Mouse (Mus musculus): Measurements from ENCODE around the gene Tmem72.

Tmem72 gene

GRCm38 (mm10) chr6:116644335-116644734 lies 72.4 kb downstream of the Tmem72 start:
- peak; percentile 71 for DNase-seq

- no peak for DNase-seq
Observed at GRCm38 (mm10) chr6:116643881-116644280, 72.8 kb downstream of the Tmem72 start.

- no peak for DNase-seq
Observed at GRCm38 (mm10) chr6:116642942-116643341, 73.8 kb downstream of the Tmem72 start.

- peak; percentile 77 for DNase-seq
Observed at GRCm38 (mm10) chr6:116639663-116640062, 77.0 kb downstream of the Tmem72 start.

GRCm38 (mm10) chr6:116638871-116639270 lies 77.8 kb downstream of the Tmem72 start:
- DNase-seq: no peak

GRCm38 (mm10) chr6:116637496-116637895 lies 79.2 kb downstream of the Tmem72 start:
- peak; percentile 59 for DNase-seq

- DNase-seq: no peak
Observed at GRCm38 (mm10) chr6:116636581-116637235, 80.0 kb downstream of the Tmem72 start.

- peak; percentile 95 for DNase-seq
Observed at GRCm38 (mm10) chr6:116635251-116636180, 81.2 kb downstream of the Tmem72 start.

GRCm38 (mm10) chr6:116633741-116634695 lies 82.7 kb downstream of the Tmem72 start:
- DNase-seq: no peak

- DNase-seq: peak; percentile 97
Observed at GRCm38 (mm10) chr6:116632129-116632528, 84.6 kb downstream of the Tmem72 start.

- DNase-seq: no peak
Observed at GRCm38 (mm10) chr6:116629766-116630165, 86.9 kb downstream of the Tmem72 start.

All from lung, postnatal 36 days (tissue).